Mouse (Mus musculus) forebrain, embryonic 15.5 days (tissue): ENCODE measurements around the gene Tctn3. TPM values are rescaled to one million over a fixed set of nuclear protein-coding genes. Genes with fewer than 3 reads are reported as not detected.

Source experiments
- ATAC-seq: fragments of 200-750 bp; cut with Nextera tagmentation; replicated peaks from 2 replicates; pipeline ENCODE4 v1.8.0; 2017; ENCODE audit warnings: mild to moderate bottlenecking, moderate TSS enrichment, moderate library complexity
- H3K27ac ChIP-seq: fragments of 300-500 bp; sonication (generic); replicated peaks from 2 replicates; pipeline ENCODE4 v1.5.1; 2015; ENCODE audit warnings: mild to moderate bottlenecking, inconsistent platforms
- H3K27me3 ChIP-seq: fragments of 300-500 bp; sonication (generic); 2 replicates; pipeline ENCODE4 v1.6.1; 2015; ENCODE audit warnings: inconsistent platforms
- H3K36me3 ChIP-seq: fragments of 300-500 bp; sonication (generic); 2 replicates; pipeline ENCODE4 v1.6.1; 2015; ENCODE audit warnings: mild to moderate bottlenecking, inconsistent platforms
- H3K4me1 ChIP-seq: fragments of 300-500 bp; sonication (generic); 2 replicates; pipeline ENCODE4 v1.6.1; 2015; ENCODE audit warnings: inconsistent platforms
- H3K4me2 ChIP-seq: fragments of 300-500 bp; sonication (generic); replicated peaks from 2 replicates; pipeline ENCODE4 v1.6.1; 2015; ENCODE audit warnings: mild to moderate bottlenecking, inconsistent platforms
- H3K4me3 ChIP-seq: fragments of 300-500 bp; sonication (generic); 2 replicates; pipeline ENCODE4 v1.5.1; 2015; ENCODE audit warnings: mild to moderate bottlenecking, inconsistent platforms
- H3K9ac ChIP-seq: fragments of 300-500 bp; sonication (generic); replicated peaks from 2 replicates; pipeline ENCODE4 v1.6.1; 2015; ENCODE audit warnings: mild to moderate bottlenecking, inconsistent platforms
- H3K9me3 ChIP-seq: fragments of 300-500 bp; sonication (generic); 2 replicates; pipeline ENCODE4 v1.6.1; 2016; ENCODE audit warnings: inconsistent platforms
- WGBS: fragments of 180-500 bp; shearing (Covaris S2); methylation state at CpG from one replicate; pipeline ENCODE4 v1.1.7; 2015; ENCODE audit warnings: mixed read lengths; 5-methylcytosine and 5-hydroxymethylcytosine counted together
- polyA plus RNA-seq: library from polyadenylated mRNA; unstranded; fragments of >200 nt; fragmentation: Nextera tagmentation; extraction: Ambion mirVana; gene quantifications from 2 replicates; pipeline ENCODE4 v1.2.1, GENCODE M21; 2015

Gene Tctn3
- polyA plus RNA-seq, 1 experiment from 2014 or later = 12.8 TPM

DNA sequence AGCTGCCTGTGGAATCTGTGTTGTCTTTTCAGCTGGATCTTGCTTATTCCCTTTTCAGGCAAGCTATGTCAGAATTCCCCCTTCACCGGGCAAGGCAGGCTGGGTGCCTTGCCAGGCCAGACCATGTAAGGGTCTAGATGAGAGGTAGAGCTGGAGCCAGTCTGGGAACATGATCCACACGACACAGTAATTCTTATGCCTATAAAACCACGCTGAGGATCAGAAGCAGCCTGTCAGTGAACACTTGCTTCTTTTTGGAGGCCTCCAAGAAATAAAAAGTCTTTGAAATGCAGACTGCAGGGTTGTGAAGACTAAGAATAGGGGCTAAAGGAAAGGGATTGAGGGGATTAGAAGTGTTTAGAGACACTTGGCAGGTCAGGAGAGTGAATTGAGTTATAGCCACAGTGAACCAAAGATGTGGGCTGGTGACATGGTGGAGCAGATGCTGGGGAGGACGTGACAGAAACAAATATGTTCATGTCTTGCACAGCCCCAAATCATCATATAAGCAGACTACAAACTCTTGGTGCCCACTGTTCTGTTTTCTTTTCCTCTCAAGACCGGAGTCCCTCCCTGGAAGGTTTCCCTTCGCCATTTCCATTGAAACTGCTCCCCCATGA is 62.4 kb downstream of the Tctn3 start:
- peaks cover 39% of the 10 kb centered on the region for H3K36me3 ChIP-seq
- 0 out of 2 replicates have a peak overlapping the region, but pooled peaks have one; percentile 6 for H3K27ac ChIP-seq
- ATAC-seq = no peak
- 53% methylated on average over 6 of the region's 6 CpGs for WGBS
- H3K27me3 ChIP-seq = no peaks in the 10 kb centered on the region
- no peaks in the 10 kb centered on the region for H3K9me3 ChIP-seq
- H3K4me3 ChIP-seq = no peak overlapping the region
- no peaks in the 10 kb centered on the region for H3K4me1 ChIP-seq
- no peak overlapping the region for H3K9ac ChIP-seq
- H3K4me2 ChIP-seq = no peak overlapping the region

DNA sequence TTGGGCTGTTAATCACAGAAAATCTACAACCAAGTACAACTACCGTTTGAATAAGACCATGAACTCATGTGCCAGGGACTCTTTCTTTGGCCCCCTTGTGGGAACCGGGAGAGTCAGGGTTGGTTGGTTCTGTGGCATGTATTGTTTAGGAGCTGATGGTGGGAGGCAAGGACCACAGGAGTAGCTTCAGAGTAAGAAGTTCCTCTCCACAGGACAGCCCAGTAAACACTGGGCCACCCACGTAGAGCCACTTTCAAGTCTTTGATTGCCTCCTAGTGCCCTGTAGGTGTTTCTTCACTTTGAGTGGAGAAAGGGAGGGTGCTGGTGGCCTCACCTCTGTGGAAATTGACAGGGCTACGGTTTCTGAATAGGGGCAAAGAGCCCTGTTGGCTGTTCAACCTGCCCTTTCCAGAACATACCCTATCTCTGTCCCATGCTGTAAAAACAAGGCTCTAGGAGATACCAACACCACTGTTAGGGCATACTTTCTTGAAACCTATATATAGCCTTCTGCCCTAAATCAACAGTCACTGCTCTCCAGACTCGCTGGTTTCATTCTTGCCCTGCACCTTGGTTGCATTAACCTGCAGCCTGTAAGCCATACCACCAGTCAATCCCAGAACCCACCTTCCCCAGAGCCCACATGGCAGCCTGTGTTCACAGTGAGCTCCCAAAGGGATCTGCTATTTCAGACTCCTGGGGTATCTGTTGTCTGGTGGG is 63.1 kb downstream of the Tctn3 start:
- Histone ChIP-seq H3K36me3 (peaks cover 33% of the 10 kb centered on the region), H3K27ac (0 out of 2 replicates have a peak overlapping the region, but pooled peaks have one; percentile 6), H3K9me3 (no peaks in the 10 kb centered on the region), H3K4me1 (no peaks in the 10 kb centered on the region), H3K9ac (no peak overlapping the region), H3K27me3 (no peaks in the 10 kb centered on the region), H3K4me3 (no peak overlapping the region), H3K4me2 (no peak overlapping the region)
- WGBS = 37% methylated on average over 5 of the region's 5 CpGs
- ATAC-seq = no peak

DNA sequence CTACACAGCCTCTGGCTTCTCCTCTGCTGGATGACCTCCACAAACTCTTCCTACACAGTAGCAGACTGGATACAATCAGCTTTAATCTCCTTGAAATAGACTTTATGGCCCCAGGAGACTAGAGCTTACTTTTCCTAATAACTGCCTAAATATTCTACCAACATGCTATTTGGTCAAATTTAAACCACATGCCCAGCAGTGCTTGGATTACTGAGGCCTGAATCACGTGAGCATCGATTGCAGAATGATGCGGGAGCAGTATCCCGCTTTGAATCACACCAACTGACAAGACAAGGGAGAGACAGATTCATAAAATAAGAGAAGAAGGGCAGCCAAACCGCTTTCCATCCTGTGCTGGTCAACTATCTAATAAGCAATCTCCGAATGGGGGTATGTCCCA is 63.6 kb downstream of the Tctn3 start:
- H3K36me3 ChIP-seq = peaks cover 28% of the 10 kb centered on the region
- ATAC-seq = no peak
- 88% methylated on average over 6 of the region's 6 CpGs for WGBS

More for the DNA sequence above, 63.6 kb downstream of the Tctn3 start:
- H3K27ac ChIP-seq = no peak overlapping the region
- H3K4me3 ChIP-seq = no peak overlapping the region
- no peaks in the 10 kb centered on the region for H3K9me3 ChIP-seq
- no peak overlapping the region for H3K9ac ChIP-seq
- no peaks in the 10 kb centered on the region for H3K27me3 ChIP-seq
- H3K4me1 ChIP-seq = no peaks in the 10 kb centered on the region
- H3K4me2 ChIP-seq = no peak overlapping the region

Other genes with a start within 250 kb of the Tctn3 start
- 111 and 118 TPM in 2 replicates for gene Sorbs1, start 98.5 kb downstream of the Tctn3 start, polyA plus RNA-seq
- gene Aldh18a1, start 23.8 kb downstream of the Tctn3 start, polyA plus RNA-seq = 78.8 and 79.1 TPM in 2 replicates
- gene Entpd1, start 133 bp upstream of the Tctn3 start, polyA plus RNA-seq = 8.4 and 8.6 TPM in 2 replicates
- 0.13 and 0.33 TPM in 2 replicates for gene Cc2d2b, start 136.5 kb upstream of the Tctn3 start, polyA plus RNA-seq
- 23.0 and 23.3 TPM in 2 replicates for gene Ccnj, start 219.0 kb upstream of the Tctn3 start, polyA plus RNA-seq